Mouse (Mus musculus) telencephalon, adult 2 months (tissue): ENCODE measurements around the gene Spata2.

Experiments
- DNase-seq: peaks from one replicate; pipeline ENCODE4 v3.0.0-alpha.2; 2011; ENCODE audit warnings: low read depth, low spot score

Spata2 gene

GRCm38 (mm10) chr2:167492713-167493636 lies at the start of gene Spata2:
Spata2 (minus strand) TSS chr2:167492887.
- DNase-seq: peak; percentile 87

- DNase-seq: no peak
Measured at GRCm38 (mm10) chr2:167542361-167542760, 49.7 kb upstream of the Spata2 start.

- no peak for DNase-seq
Measured at GRCm38 (mm10) chr2:167541761-167542160, 49.1 kb upstream of the Spata2 start.

GRCm38 (mm10) chr2:167541324-167541723 lies 48.6 kb upstream of the Spata2 start:
- no peak for DNase-seq

- DNase-seq: no peak
Measured at GRCm38 (mm10) chr2:167540477-167541110, 47.9 kb upstream of the Spata2 start.

- DNase-seq: no peak
Measured at GRCm38 (mm10) chr2:167539536-167540476, 47.1 kb upstream of the Spata2 start.

GRCm38 (mm10) chr2:167538671-167539306 lies 46.1 kb upstream of the Spata2 start:
- no peak for DNase-seq

- DNase-seq: peak; percentile 32
Measured at GRCm38 (mm10) chr2:167537476-167538297, 45.0 kb upstream of the Spata2 start, which contains the start of gene Snai1. Snai1 (plus strand) TSS chr2:167538195.

GRCm38 (mm10) chr2:167536320-167536945 lies 43.7 kb upstream of the Spata2 start:
- DNase-seq: no peak

GRCm38 (mm10) chr2:167533880-167534279 lies 41.2 kb upstream of the Spata2 start:
- DNase-seq: no peak

- DNase-seq: no peak
Measured at GRCm38 (mm10) chr2:167532131-167532530, 39.4 kb upstream of the Spata2 start.

- no peak for DNase-seq
Measured at GRCm38 (mm10) chr2:167530536-167530935, 37.8 kb upstream of the Spata2 start.

GRCm38 (mm10) chr2:167529935-167530513 lies 37.3 kb upstream of the Spata2 start:
- DNase-seq: no peak

GRCm38 (mm10) chr2:167528278-167528677 lies 35.6 kb upstream of the Spata2 start:
- DNase-seq: no peak

- no peak for DNase-seq
Measured at GRCm38 (mm10) chr2:167519606-167520252, 27.0 kb upstream of the Spata2 start.

- DNase-seq: no peak
Measured at GRCm38 (mm10) chr2:167515688-167516087, 23.0 kb upstream of the Spata2 start.

GRCm38 (mm10) chr2:167514641-167515040 lies 22.0 kb upstream of the Spata2 start:
- DNase-seq: no peak

GRCm38 (mm10) chr2:167512970-167513369 lies 20.3 kb upstream of the Spata2 start:
- no peak for DNase-seq

- no peak for DNase-seq
Measured at GRCm38 (mm10) chr2:167512365-167512764, 19.7 kb upstream of the Spata2 start.
